Mouse (Mus musculus): ENCODE data around the gene Ddx1. TPM values are rescaled to one million over a fixed set of nuclear protein-coding genes. Genes with fewer than 3 reads are reported as not detected.
A peak's percentile ranks its signal among the peaks of the same experiment; 100 is the strongest.

Gene Ddx1
- polyA plus RNA-seq, 1 experiment from 2014 or later, result 102 TPM

GRCm38 (mm10) chr12:13182220-13182619 is 66.8 kb downstream of the Ddx1 start:
- Histone ChIP-seq H3K27ac (peak overlapping the region; percentile 6; the same call in 1 of the 2 replicates), H3K4me2 (ENCODE audit: low read length) (no peak overlapping the region), H3K4me3 (replicated peaks; ENCODE audit: low read depth, low read length) (no peak overlapping the region), H3K9me3 (replicated peaks; ENCODE audit: low read length) (no peaks in the 10 kb centered on the region), H3K27me3 (ENCODE audit: insufficient read depth, low read length) (no peaks in the 10 kb centered on the region), H3K9ac (ENCODE audit: low read depth, low read length) (no peak overlapping the region), H3K4me1 (replicated peaks; ENCODE audit: insufficient read depth, low read length) (peaks cover 16% of the 10 kb centered on the region; the same call in 1 of the 2 replicates), H3K36me3 (ENCODE audit: insufficient read depth, low read length) (no peaks in the 10 kb centered on the region)
- no peak for DNase-seq (ENCODE audit: low spot score)
- peak; percentile 55; the same call in 1 of the 2 replicates for ATAC-seq (replicated peaks; ENCODE audit: low FRiP score, low read depth)
- 39% methylated on average over 8 of the region's 8 CpGs for WGBS
- TF ChIP-seq CTCF (IDR thresholded peaks at IDR 0.05; ENCODE audit: low read depth), result no peak

GRCm38 (mm10) chr12:13181721-13182120 is 67.3 kb downstream of the Ddx1 start:
- WGBS, result 72% methylated on average over 6 of the region's 6 CpGs
- Histone ChIP-seq H3K36me3 (ENCODE audit: insufficient read depth, low read length) (no peaks in the 10 kb centered on the region), H3K9ac (ENCODE audit: low read depth, low read length) (no peak overlapping the region), H3K27ac (peak overlapping the region; percentile 50), H3K4me1 (replicated peaks; ENCODE audit: insufficient read depth, low read length) (peaks cover 16% of the 10 kb centered on the region; the same call in 1 of the 2 replicates), H3K4me3 (replicated peaks; ENCODE audit: low read depth, low read length) (no peak overlapping the region), H3K9me3 (replicated peaks; ENCODE audit: low read length) (no peaks in the 10 kb centered on the region), H3K27me3 (ENCODE audit: insufficient read depth, low read length) (no peaks in the 10 kb centered on the region), H3K4me2 (ENCODE audit: low read length) (no peak overlapping the region)
- DNase-seq (ENCODE audit: low spot score) (no peak), ATAC-seq (replicated peaks; ENCODE audit: low FRiP score, low read depth) (no peak)
- TF ChIP-seq CTCF (IDR thresholded peaks at IDR 0.05; ENCODE audit: low read depth), result peak; percentile 31; the same call in 1 of the 2 replicates

GRCm38 (mm10) chr12:13180715-13181335 is 68.2 kb downstream of the Ddx1 start:
- no peaks in the 10 kb centered on the region for H3K36me3 ChIP-seq (ENCODE audit: insufficient read depth, low read length)
- ATAC-seq (replicated peaks; ENCODE audit: low FRiP score, low read depth) (peak; percentile 80), DNase-seq (ENCODE audit: low spot score) (peak; percentile 49)
- no peak overlapping the region for H3K4me3 ChIP-seq (replicated peaks; ENCODE audit: low read depth, low read length)
- peaks cover 16% of the 10 kb centered on the region; the same call in 1 of the 2 replicates for H3K4me1 ChIP-seq (replicated peaks; ENCODE audit: insufficient read depth, low read length)
- no peak for TF ChIP-seq CTCF (IDR thresholded peaks at IDR 0.05; ENCODE audit: low read depth)
- H3K9ac ChIP-seq (ENCODE audit: low read depth, low read length), result no peak overlapping the region
- peak overlapping the region; percentile 50; the same call in 1 of the 2 replicates for H3K27ac ChIP-seq
- H3K27me3 ChIP-seq (ENCODE audit: insufficient read depth, low read length), result no peaks in the 10 kb centered on the region
- WGBS, result 25% methylated on average over 9 of the region's 9 CpGs
- no peak overlapping the region for H3K4me2 ChIP-seq (ENCODE audit: low read length)
- no peaks in the 10 kb centered on the region for H3K9me3 ChIP-seq (replicated peaks; ENCODE audit: low read length)

- Histone ChIP-seq H3K27me3 (ENCODE audit: insufficient read depth, low read length) (no peaks in the 10 kb centered on the region), H3K4me1 (replicated peaks; ENCODE audit: insufficient read depth, low read length) (peaks cover 16% of the 10 kb centered on the region; the same call in 1 of the 2 replicates), H3K9me3 (replicated peaks; ENCODE audit: low read length) (no peaks in the 10 kb centered on the region), H3K4me2 (ENCODE audit: low read length) (no peak overlapping the region), H3K36me3 (ENCODE audit: insufficient read depth, low read length) (no peaks in the 10 kb centered on the region), H3K27ac (no peak overlapping the region), H3K4me3 (replicated peaks; ENCODE audit: low read depth, low read length) (no peak overlapping the region), H3K9ac (ENCODE audit: low read depth, low read length) (no peak overlapping the region)
- ATAC-seq (replicated peaks; ENCODE audit: low FRiP score, low read depth) (no peak), DNase-seq (ENCODE audit: low spot score) (no peak)
- no peak for TF ChIP-seq CTCF (IDR thresholded peaks at IDR 0.05; ENCODE audit: low read depth)
These were observed 68.7 kb downstream of the Ddx1 start for GRCm38 (mm10) chr12:13180332-13180714.

GRCm38 (mm10) chr12:13177606-13178005 is 71.4 kb downstream of the Ddx1 start:
- no peak for ATAC-seq (replicated peaks; ENCODE audit: low FRiP score, low read depth)
- 54% methylated on average over 6 of the region's 6 CpGs for WGBS
- TF ChIP-seq CTCF (IDR thresholded peaks at IDR 0.05; ENCODE audit: low read depth), result no peak

GRCm38 (mm10) chr12:13176927-13177326 is 72.1 kb downstream of the Ddx1 start:
- ATAC-seq (replicated peaks; ENCODE audit: low FRiP score, low read depth), result no peak

More at GRCm38 (mm10) chr12:13177606-13178005, 71.4 kb downstream of the Ddx1 start:
- no peak for DNase-seq (ENCODE audit: low spot score)
- H3K27ac ChIP-seq, result no peak overlapping the region
- no peak overlapping the region for H3K4me3 ChIP-seq (replicated peaks; ENCODE audit: low read depth, low read length)
- no peak overlapping the region for H3K9ac ChIP-seq (ENCODE audit: low read depth, low read length)
- peaks cover 9% of the 10 kb centered on the region; the same call in 1 of the 2 replicates for H3K4me1 ChIP-seq (replicated peaks; ENCODE audit: insufficient read depth, low read length)
- no peak overlapping the region for H3K4me2 ChIP-seq (ENCODE audit: low read length)
- no peaks in the 10 kb centered on the region for H3K36me3 ChIP-seq (ENCODE audit: insufficient read depth, low read length)
- H3K27me3 ChIP-seq (ENCODE audit: insufficient read depth, low read length), result no peaks in the 10 kb centered on the region
- no peaks in the 10 kb centered on the region for H3K9me3 ChIP-seq (replicated peaks; ENCODE audit: low read length)

More at GRCm38 (mm10) chr12:13176927-13177326, 72.1 kb downstream of the Ddx1 start:
- WGBS, result 57% methylated on average over 3 of the region's 3 CpGs
- no peaks in the 10 kb centered on the region for H3K36me3 ChIP-seq (ENCODE audit: insufficient read depth, low read length)
- no peak for DNase-seq (ENCODE audit: low spot score)
- no peak overlapping the region for H3K4me3 ChIP-seq (replicated peaks; ENCODE audit: low read depth, low read length)
- peaks cover 6% of the 10 kb centered on the region; the same call in 1 of the 2 replicates for H3K4me1 ChIP-seq (replicated peaks; ENCODE audit: insufficient read depth, low read length)
- no peak for TF ChIP-seq CTCF (IDR thresholded peaks at IDR 0.05; ENCODE audit: low read depth)
- no peak overlapping the region for H3K27ac ChIP-seq
- no peaks in the 10 kb centered on the region for H3K27me3 ChIP-seq (ENCODE audit: insufficient read depth, low read length)
- H3K9ac ChIP-seq (ENCODE audit: low read depth, low read length), result no peak overlapping the region
- no peak overlapping the region for H3K4me2 ChIP-seq (ENCODE audit: low read length)
- no peaks in the 10 kb centered on the region for H3K9me3 ChIP-seq (replicated peaks; ENCODE audit: low read length)

All from kidney, postnatal 0 days (tissue).